Mouse (Mus musculus): Measurements from ENCODE around the gene Cflar.
"Not testable (repeated sequence)": the region's sequence is repeated elsewhere in the genome, so short reads cannot be mapped to it uniquely, and the experiment has no call there.

The Cflar gene

DNA sequence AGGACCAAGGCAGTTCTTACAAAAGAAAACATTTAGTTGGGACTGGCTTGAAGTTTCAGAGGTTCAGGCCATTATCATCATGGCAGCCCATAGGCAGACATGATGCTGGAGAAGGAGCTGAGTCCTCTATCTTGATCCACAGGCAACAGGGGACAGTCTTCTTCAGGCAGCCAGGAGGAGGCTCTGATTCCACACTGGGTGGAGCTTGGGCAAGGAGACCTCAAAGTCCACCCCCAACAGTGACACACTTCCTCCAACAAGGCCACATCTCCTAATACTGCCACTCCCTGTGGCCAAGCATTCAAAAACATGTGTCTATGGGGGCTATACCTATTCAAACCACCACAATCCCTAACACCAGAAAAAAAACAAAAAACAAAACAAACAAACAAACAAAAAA lies 62.0 kb downstream of the Cflar start:
- DNase-seq (ENCODE audit: extremely low read depth, insufficient read length, low spot score) = no peak

DNA sequence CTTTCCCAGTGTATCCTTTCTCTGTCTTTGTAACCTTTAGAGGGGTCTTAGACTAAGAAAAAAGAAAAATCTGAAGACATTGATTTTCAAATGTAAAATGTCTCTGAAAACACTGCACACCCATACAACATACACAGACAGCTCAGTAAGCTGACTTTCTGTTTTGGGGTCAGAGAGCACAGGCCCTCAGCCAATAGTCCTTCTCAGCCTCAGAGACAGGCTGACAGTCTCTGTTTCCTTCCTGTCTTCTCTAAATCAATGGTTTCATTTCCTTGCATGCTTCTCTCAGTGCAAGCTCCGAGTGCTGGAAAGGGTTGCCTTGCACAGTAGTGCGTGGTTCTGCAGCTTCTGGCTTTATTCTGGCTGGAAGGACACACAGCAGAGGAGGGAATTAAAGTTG lies 62.6 kb downstream of the Cflar start:
- DNase-seq (ENCODE audit: extremely low read depth, insufficient read length, low spot score) = no peak

DNA sequence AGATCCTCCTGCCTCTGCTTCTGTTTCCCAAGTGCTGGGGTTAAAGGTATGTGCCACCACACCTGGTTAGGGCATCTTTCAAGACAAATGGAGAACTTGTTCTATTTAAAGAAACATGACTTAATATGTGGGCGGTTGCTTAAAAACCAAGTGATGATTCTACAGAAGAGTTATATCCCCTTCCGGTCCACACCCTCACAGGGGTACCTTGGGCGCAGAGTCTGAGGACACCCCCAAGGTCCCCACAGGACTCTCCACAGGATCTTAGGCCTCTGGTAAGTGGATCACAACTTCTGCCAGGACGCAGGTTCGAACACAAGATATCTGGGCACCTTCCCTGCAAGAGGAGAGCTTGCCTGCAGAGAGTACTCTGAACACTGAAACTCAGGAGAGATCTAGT lies 64.1 kb downstream of the Cflar start:
- DNase-seq (ENCODE audit: extremely low read depth, insufficient read length, low spot score) = no peak

DNA sequence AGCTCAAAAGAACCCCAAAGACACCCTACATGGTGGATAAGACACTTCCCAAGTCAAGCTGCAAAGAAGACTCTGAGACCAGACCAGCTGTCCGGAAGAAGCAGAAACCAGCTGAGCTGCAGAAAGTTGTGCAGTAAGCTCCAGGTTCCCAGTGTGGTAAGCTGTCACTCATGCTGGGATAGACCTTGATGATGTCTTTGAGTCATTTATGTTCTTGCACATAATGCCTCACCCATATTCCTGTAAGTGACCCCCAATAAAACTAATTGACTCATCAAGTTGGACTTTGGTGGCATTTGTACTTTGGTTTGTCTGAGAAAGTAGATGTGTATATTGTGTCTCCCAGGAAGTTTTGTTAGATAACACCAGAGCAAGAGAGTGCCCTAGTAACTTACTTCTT lies 66.3 kb downstream of the Cflar start:
- no peak for DNase-seq (ENCODE audit: extremely low read depth, insufficient read length, low spot score)

DNA sequence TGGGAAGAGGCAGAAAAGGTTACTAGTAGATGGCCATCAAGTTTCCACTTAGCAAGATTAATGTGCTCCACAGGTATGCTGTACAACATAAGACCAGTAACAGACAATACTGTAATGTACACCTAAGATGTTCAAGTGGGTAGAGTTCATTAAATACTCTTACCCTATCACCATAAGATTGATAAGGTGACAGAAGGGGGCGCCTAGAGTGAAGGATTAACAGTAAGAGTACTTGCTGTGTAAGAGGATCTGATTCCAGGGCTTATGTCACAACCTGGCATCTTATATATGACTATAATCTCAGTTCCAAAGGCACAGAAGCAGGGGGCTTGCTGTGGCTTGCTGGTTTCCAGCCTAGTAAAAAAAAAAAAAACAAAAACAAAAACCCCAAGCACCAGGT lies 66.9 kb downstream of the Cflar start:
- DNase-seq (ENCODE audit: extremely low read depth, insufficient read length, low spot score) = no peak

DNA sequence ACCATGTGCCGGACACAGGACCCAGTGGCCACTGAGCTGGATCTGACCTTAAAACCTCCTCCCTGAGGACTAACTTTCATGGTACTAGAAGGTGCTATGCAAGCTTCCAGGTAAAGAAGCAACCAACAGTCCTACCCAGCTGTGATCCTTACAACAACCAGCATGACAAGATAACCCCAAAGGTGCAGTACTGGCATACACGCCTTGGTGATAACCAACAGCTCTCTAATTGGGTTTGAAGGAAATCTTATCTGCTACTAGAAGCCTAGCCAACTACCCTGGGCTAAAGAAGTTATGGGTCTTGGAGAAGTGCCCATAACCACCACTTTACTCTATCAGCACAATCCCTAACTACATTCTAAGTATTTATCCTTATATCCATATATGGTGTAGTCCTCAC lies 75.0 kb downstream of the Cflar start:
- DNase-seq (ENCODE audit: extremely low read depth, insufficient read length, low spot score) = no peak

DNA sequence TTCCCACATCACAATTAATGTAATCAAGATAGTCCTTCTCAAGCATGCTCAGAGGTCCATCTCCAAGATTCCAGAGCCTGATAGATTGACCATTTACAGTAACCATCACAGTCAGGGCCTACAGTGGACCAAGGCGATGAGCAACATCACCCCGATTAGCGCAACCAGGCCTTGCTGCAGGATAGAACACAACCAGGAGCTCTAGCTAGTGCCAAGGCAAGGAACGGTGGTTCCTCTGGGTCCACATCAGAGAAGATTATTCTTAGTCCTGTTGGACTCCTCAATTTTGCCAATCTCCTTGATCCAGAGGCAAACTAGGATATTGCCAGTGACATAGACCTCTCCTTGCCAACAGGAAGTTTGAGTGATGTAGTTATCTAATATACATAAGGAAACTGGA lies 77.1 kb downstream of the Cflar start:
- DNase-seq (ENCODE audit: extremely low read depth, insufficient read length, low spot score) = no peak

DNA sequence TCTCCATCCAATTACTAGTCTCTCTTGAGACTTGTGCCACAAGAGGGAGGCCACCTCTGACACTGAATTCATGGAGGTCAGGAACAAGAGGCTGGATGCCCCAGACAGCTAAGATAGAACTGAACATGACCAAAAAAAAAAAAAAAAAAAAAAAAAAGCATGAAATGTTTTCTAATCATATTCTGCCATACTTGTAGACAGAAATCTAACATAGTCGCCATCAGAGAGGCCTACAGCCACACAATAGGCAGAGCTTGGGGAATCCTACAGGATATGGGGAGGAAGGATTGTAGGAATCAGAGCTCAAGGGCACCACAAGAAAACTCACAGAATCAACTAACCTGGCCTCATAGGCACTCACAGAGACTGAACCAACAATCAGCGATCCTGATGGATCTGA lies 83.4 kb downstream of the Cflar start:
- peak; percentile 32 for DNase-seq (ENCODE audit: extremely low read depth, insufficient read length, low spot score)

DNA sequence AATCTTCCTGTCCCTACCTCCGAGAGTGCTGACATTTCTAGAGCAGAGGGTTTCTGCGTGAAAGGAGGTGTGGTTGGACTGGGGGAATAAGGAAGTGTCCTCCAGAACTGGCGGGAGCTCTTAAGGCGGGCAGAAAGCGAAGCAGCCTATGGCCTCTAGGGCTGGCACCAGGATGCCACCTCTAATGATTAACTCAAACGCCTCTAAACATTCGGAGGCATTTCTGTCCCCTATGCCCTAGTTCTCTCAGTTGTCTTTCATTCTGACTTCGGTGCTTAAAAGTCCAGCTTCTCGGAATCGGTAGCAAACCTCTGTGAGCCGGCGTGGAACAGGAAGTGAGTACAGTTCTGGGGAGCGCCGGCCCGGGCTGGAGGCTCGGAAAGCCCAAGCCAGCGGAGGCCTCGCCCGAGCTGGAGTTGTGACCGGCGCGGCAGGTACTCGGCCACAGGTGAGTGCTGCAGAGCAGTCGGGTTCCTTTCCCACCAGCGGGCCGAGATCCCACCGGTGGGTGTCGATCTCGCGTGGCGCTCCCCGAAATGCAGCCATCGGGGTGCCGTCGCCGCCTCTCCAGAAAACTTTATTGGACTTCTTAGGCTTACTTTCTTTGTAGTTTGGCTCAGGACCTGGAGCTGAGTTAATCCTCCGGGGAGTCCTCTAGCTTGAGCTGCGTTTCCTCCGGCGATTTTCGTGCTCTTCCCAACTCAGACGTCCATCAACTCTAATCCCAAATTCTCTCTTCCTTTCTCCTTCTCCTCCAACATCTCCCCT lies 84.2 kb downstream of the Cflar start, which contains the start of gene Casp8:
Gene Casp8 (plus strand): TSS at position 84 of the 768 bp plus-strand sequence.
- DNase-seq (ENCODE audit: extremely low read depth, insufficient read length, low spot score) = peak; percentile 80

DNA sequence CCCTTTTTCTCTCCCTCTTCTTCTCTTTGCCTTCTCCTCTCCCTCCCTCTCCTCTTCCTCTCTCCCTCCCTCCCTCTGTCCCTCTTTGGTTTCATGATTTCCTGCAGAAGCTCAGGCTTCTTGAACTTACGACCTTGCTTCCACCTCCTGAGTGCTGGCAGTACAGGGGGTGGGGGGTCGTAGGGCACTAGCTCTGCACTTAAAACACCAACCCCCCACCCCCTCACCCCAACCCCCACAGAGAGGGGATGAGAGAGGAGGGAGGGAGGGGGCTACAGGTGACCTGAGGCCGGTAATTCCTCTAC lies 84.7 kb downstream of the Cflar start:
- peak; percentile 38 for DNase-seq (ENCODE audit: extremely low read depth, insufficient read length, low spot score)

DNA sequence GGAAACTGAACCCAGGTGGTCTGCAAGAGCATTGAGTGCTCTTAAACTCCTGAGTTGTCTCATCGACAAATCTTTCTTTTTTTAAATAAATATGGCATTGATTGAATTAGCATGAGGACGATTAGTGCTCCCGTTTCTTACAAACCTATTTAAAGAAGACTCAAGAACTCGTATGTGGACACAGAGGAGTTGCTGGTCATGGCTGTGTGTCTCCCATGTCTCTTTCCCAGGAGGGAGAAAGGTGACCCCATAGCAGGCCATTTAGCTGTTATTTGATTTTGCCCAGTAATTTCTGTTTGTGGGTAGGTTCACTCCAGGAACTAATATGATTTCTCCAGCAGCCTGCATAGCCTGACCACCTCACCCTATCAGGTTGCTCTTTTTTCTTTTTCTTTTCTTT lies 85.5 kb downstream of the Cflar start:
- DNase-seq (ENCODE audit: extremely low read depth, insufficient read length, low spot score) = no peak

DNA sequence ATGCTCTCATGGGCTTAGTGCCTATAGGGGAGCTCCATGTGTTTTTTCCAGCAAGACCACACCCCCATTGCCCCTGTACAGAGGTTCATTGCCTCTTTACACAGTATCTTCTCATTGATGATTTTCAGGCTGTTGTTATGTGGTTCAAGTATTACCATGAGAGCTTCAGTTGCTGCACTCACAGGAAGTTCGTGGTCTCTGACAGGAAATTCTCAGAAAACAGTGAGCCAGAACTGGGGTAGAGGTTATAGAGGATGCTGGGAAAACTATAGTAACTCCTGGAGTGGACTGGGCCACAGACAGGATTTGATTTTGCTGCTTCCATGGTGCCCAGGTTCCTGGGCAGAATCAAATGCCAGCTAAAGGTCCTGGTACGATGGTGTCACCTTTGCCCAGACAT lies 86.1 kb downstream of the Cflar start:
- peak; percentile 28 for DNase-seq (ENCODE audit: extremely low read depth, insufficient read length, low spot score)

DNA sequence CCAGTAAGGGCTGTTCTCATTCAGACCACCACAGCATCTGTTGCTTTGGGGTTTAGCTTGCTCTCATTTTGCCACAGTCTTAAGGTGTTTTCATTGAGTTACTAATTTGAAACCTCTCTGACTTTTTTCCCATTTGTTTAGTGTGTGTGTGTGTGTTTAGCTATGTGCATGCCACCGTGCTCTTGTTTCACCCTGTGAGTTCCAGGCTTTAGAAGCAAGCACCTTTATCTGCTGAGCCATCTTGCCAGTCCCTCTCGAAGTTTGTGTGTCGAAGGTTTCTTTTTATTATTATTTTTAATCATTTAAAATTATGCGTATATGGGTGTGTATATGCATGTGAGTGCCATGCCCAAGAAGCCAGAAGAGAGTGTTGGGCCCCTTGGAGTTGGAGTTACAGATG lies 87.6 kb downstream of the Cflar start:
- no peak for DNase-seq (ENCODE audit: extremely low read depth, insufficient read length, low spot score)

DNA sequence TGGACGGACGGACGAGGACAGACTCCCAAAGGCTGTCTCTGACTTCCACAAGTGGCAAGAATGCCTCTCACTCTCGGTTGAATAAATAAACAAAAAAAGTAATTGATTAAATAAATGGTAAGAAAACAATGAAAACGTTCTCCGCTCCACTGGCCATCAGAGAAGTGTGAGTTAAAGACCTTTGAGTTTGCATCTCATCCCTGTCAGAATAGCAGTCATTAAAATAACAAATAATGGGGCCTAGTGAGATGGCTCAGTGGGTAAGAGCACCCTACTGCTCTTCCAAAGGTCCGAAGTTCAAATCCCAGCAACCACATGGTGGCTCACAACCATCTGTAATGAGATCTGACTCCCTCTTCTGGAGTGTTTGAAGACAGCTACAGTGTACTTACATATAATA lies 89.3 kb downstream of the Cflar start:
- DNase-seq (ENCODE audit: extremely low read depth, insufficient read length, low spot score) = not testable (repeated sequence)

DNA sequence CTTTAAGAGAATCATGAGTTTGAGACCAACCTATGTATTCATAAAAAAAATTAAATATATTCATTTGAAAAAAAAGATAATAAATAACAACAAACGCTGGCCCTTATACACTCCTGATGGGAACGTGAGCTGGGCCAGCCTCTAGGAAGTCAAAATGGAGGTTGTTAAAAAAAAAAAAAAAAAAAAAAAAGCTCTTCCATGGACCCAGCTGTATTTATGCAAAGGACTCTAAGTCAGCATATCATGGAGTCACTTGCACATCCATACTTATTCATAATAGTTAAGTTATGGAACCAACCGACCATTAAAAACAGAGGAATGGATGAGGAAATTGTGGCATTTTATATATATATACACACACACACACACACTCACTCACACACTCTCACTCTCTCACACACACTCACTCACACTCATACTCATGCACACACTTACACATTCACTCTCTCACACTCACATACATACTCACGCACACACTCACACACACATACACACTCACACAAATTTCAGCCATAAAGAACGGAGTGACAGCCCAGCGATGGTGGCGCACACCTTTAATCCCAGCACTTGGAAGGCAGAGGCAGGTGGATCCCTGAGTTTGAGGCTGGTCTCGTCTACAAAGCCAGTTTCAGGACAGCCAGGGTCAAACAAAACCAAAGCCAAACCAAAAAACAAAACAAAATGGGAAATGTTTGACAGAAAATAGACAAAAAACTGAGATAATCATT lies 90.4 kb downstream of the Cflar start:
- DNase-seq (ENCODE audit: extremely low read depth, insufficient read length, low spot score) = no peak

DNA sequence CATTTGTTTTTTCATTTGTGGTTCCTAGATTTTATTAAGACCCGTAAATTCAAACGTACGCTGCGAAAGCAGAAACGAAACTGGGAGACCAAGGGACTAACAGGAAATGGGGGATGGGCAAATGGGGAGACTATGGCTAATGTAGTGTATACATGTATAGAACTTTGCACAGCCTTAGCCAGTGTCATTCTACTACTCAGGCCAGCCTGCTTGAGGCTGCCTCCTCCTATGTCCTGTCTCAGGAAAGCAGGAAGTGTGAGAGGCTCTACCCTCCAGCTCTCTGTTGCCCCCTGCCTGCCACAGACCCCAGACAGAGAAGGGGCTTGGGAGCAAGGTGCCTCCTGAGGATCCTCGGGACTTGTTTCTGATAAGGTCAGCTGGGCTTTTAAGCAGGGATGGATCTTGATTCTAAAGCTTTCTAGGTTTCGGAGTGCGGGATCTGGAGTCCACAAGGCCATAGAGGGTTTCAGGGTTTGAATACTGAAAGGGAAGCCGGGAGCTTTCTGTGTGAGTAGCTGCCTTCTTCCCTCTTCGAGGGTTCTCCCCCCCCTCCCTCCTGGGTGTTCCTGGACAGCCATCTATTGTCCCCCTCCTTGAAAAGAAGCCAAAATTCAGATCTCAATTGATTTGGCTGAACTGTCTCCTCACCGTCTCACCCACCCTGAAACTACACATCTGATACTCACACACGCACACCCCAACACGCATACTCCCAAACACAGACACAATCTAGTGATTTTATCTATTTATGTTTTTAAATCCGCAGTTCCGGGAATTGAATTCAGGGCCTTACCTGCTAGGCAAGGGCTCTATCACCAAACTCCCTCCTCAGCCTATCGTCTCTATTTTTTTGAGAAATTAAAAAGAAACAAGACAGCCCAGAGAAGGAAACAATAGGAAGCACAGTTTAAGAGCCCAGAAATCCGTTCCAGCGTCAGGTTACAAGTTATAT lies 91.3 kb downstream of the Cflar start:
- no peak for DNase-seq (ENCODE audit: extremely low read depth, insufficient read length, low spot score)

DNA sequence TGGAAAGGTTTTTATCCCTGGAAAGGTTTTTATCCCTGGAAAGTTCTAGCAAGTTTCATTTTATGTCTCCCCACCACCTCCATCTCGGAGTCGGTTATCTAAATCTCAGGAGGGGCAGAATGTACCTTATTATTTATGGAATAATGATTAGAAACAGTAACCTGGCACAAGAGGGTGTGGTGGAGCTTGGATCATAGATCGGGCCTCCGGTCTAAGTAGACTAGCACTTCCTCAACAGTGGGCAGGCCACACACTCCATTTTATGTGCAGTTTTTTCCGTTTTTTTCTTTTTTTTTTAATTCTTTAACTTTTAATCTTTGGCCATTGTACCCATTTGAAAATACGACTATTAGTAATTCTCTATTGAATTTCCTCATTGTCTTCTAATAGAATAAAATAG lies 92.2 kb downstream of the Cflar start:
- DNase-seq (ENCODE audit: extremely low read depth, insufficient read length, low spot score) = no peak

DNA sequence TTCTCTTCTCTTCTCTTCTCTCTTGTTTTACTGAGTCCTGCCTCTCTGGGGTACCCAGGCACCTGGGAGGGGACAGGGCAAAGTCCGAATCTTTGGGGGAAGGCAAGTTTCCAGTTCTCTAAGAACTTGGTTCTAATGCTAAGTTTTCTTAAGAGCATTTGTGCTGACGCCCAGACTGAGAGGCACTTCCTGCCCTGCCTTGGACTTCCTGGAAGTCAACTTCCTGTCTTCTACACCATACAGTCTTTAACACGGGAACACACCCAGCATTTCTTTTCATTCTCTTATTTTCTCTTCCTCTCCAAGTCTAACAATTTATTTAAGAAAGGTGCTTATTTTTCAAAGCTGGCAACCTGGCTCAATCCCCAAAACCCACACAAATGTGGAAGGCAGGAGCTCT lies 95.3 kb downstream of the Cflar start:
- no peak for DNase-seq (ENCODE audit: extremely low read depth, insufficient read length, low spot score)
